Mouse (Mus musculus) brain, embryonic 14.5 days (tissue): ENCODE measurements at regions not wholly inside any gene's neighbourhood (a gene's known extent, or its start where the extent isn't known, plus 50 kb on each side); places are given as distances from the start of the nearest gene placed in this dataset.
A peak's percentile ranks its signal among the peaks of the same experiment; 100 is the strongest.

Source experiments
- DNase-seq: peaks from one replicate; pipeline ENCODE4 v3.0.0-alpha.2; 2011; ENCODE audit warnings: low read depth
- CTCF ChIP-seq: fragments of 200-500 bp; IDR thresholded peaks from 2 replicates; pipeline ENCODE4 v1.5.1; 2012; ENCODE audit warnings: inconsistent platforms, mild to moderate bottlenecking, moderate library complexity, borderline replicate concordance; ENCODE audit not compliant: insufficient read depth, insufficient read length; ENCODE audit errors: extremely low read depth
- POLR2A ChIP-seq: fragments of 200-500 bp; IDR thresholded peaks from 2 replicates; pipeline ENCODE4 v1.6.1; 2012; ENCODE audit warnings: mild to moderate bottlenecking, inconsistent platforms, borderline replicate concordance; ENCODE audit not compliant: poor library complexity, insufficient read depth, insufficient read length, severe bottlenecking; ENCODE audit errors: extremely low read depth

GRCm38 (mm10) chr6:94951971-94952768, 164.9 kb upstream of the Kbtbd8 start:
- no peak for DNase-seq
- TF ChIP-seq POLR2A (no peak), CTCF (no peak)

- TF ChIP-seq POLR2A (no peak), CTCF (no peak)
- DNase-seq: no peak
Measured at GRCm38 (mm10) chr6:94950944-94951343, 166.1 kb upstream of the Kbtbd8 start.

- no peak for DNase-seq
- TF ChIP-seq CTCF (no peak), POLR2A (no peak)
Measured at GRCm38 (mm10) chr6:94950319-94950718, 166.7 kb upstream of the Kbtbd8 start.

- DNase-seq: peak; percentile 8
- no peak for TF ChIP-seq CTCF
- no peak for TF ChIP-seq POLR2A
Measured at GRCm38 (mm10) chr6:94946352-94946900, 170.6 kb upstream of the Kbtbd8 start.

GRCm38 (mm10) chr6:94945715-94946114, 171.3 kb upstream of the Kbtbd8 start:
- TF ChIP-seq POLR2A (no peak), CTCF (no peak)
- DNase-seq: no peak

GRCm38 (mm10) chr6:94944196-94944595, 172.8 kb upstream of the Kbtbd8 start:
- no peak for DNase-seq

GRCm38 (mm10) chr6:94938949-94939348, 178.1 kb upstream of the Kbtbd8 start:
- TF ChIP-seq CTCF: no peak
- TF ChIP-seq POLR2A: no peak
- no peak for DNase-seq

More at GRCm38 (mm10) chr6:94944196-94944595, 172.8 kb upstream of the Kbtbd8 start:
- TF ChIP-seq CTCF (no peak), POLR2A (no peak)

- DNase-seq: no peak
- TF ChIP-seq POLR2A: no peak
- TF ChIP-seq CTCF: no peak
Measured at GRCm38 (mm10) chr6:94936206-94936605, 180.8 kb upstream of the Kbtbd8 start.

GRCm38 (mm10) chr6:94935706-94936105, 181.3 kb upstream of the Kbtbd8 start:
- DNase-seq: no peak
- TF ChIP-seq CTCF (no peak), POLR2A (no peak)

- DNase-seq: no peak
- TF ChIP-seq CTCF (no peak), POLR2A (no peak)
Measured at GRCm38 (mm10) chr6:94927811-94928210, 189.2 kb upstream of the Kbtbd8 start.

GRCm38 (mm10) chr6:94926652-94927211, 190.3 kb upstream of the Kbtbd8 start:
- DNase-seq: no peak
- TF ChIP-seq POLR2A: no peak
- TF ChIP-seq CTCF: no peak
